Mouse (Mus musculus): ENCODE data around the gene Dnah6. TPM values are rescaled to one million over a fixed set of nuclear protein-coding genes. Genes with fewer than 3 reads are reported as not detected.
A peak's percentile ranks its signal among the peaks of the same experiment; 100 is the strongest.

The Dnah6 gene
- polyA plus RNA-seq, 1 experiment = 0.04 TPM

DNA sequence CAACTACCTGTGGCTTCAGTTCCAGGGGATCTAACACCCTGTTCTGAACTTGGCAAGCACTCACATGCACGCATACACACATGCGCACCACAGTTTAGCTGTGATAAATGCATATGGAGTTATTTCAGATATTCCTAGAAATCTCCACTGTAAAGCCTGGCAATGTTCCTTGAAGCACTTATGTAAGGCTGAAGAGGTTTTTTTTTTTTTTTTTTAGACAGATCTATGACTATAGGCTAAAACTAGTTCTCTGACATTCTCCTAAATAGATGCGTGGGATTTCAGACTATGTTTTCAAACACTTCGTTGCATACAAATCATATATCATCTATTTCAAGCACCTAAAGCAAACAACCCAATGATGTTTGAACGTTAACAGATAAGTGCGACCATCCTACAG is 166.6 kb downstream of the Dnah6 start:
- no peak for DNase-seq (ENCODE audit: low read depth, low spot score)
- WGBS = 81% methylated on average over 6 of the region's 6 CpGs

DNA sequence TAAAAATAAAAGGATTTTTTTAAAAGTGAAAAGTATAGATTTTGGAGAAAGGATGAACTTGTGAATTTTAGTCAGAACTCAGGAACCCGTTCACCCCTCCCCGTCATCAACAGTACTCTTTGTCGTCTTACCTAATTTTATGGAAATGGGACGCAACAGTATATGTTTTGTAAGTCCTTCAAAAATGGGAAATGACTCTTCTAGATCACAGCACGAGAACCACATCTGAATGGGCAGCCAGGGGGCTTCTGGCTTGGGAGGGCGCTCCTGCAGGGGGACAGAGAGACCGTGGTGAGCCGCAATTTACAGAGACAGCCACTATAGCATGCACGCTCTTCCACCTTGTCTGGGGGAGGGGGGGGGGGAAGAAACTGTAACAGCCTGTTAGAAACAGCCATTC is 167.9 kb downstream of the Dnah6 start:
- no peak for DNase-seq (ENCODE audit: low read depth, low spot score)
- 90% methylated on average over 9 of the region's 9 CpGs for WGBS

DNA sequence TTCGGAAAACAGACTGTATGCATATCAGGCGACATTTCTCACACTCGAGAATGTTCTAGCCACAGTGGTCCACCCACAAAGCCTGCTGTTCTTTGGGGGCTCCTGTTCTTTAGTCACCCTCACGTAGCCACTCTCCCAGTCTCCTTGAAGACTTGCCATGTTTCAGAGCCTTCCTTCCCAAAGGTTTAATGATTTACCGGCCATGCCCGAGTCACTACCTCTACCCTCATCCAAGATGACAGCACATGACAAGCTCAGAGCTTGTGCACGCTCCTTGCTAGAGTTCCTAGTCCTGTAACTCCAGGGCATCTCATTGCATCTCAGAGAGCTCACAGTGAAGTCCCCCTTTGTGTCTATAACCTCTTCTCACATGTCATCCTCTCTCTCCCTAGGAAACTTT is 174.2 kb downstream of the Dnah6 start:
- DNase-seq (ENCODE audit: low read depth, low spot score) = no peak
- WGBS = 50% methylated on average over 7 of the region's 7 CpGs

DNA sequence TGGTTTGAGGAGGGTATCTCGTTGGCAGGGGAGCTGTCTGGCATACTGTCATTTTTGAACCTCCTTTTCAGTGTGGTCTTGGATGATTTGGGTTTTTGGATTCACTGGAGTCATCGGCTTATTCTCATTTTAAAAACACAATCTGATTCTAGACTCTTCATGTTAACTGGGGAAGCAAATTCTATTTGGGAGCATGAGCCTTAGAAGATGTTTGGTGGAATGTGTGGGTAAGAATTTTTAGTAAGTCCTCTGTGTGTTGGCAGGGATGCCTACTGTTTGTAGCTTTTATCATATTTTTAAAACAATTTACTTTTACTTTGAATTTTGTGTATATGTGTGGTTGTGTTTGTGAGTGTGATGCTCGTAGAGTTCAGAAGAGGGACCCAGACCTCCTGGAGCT is 175.5 kb downstream of the Dnah6 start:
- no peak for DNase-seq (ENCODE audit: low read depth, low spot score)
- 80% methylated on average over 3 of the region's 3 CpGs for WGBS

DNA sequence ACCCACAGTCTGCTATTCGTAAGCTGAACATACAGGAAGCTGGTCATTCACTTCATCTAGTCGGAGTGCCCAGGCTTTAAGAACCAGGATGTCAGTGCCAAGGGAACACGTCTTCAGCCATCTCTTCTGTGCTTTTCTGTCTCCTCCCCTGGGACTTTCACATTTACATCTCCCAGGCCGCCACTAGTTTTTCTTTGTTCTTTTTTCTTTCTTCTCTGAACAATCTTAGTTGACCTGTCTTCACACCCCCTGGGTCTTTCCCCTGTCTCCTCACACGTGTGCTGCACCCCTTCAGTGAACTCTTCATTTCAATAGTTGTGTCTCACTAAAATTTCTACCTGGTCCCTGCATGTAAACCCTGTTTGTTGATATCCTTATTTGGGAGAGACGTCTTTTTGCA is 179.2 kb downstream of the Dnah6 start:
- WGBS = 76% methylated on average over 6 of the region's 6 CpGs
- DNase-seq (ENCODE audit: low read depth, low spot score) = no peak

DNA sequence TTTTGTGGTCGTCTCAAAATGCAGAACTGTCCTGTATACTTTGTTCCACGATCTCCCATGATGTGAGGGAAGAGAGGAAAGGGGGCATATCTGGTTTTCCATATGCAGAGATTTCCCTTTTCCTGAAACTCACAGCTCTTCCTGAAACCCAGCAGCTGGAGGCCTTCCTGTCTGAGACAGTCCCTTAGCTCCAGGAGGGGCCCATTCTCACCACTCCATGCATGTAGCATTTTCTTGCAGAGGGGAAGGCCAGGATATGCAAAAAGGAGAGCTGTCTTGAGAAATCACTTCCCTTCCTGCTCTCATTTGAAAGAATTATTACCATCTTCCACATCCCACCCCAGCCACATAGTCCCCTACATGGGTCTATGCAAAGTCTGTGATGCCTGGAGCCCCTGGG is 183.2 kb downstream of the Dnah6 start:
- DNase-seq (ENCODE audit: low read depth, low spot score) = no peak
- WGBS = 76% methylated on average over 2 of the region's 2 CpGs

DNA sequence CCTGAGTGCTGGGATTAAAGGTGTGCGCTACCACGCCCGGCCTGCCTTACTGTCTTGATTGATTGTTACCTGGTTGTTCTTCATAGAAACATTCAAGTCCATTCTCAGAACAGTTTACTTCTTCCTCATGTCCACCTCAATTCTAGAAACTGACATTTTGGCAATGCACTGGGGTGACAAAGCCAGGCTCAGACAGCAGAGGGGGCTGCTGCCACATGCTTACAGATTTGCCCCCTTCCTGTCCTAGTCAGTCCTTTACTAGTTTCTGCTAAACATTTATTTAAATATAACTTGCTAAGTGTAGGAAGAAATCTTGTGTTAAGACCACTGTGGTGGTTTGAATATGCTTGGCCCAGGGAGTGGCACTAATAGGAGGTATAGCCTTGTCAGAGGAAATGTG is 192.6 kb downstream of the Dnah6 start:
- 97% methylated on average over 3 of the region's 3 CpGs for WGBS
- no peak for DNase-seq (ENCODE audit: low read depth, low spot score)

DNA sequence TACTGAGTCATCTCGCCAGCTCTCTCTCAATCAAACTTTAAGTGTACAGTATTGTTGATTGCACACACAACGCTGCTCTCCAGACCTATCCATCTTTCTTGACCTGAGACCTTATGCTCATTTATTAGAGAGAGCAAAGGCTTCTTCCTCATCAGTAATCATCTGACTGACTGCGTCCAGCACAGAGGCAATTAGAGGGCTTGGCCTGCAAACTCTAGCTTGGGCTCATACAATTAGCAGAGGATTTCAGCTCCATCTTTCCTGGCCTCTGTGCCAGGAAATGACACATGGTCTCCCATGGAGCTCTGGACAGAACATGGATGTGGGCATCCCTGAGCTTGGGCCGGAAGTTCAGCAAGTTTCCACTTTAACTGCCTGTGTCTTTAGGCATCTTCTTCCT is 193.6 kb downstream of the Dnah6 start:
- WGBS = 78% methylated on average over 4 of the region's 4 CpGs

DNA sequence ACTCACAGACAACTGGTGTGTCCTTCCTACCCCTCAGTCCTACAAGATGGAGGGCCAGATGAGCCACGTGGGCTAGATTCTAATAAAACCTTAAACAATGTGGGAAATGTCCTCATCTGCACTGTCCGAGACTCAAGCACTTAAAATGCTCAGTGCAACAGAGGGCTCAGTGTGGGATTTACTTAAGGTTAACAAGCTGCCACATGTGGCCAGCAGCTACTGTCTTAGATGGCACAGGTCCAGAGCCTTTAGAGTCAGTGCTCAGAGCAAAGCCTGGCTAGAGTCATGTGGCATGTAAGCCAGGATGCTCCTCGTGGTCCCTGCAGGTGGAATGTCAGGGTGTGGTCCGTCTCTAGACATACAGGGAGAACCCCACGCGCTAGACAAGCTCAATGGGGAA is 194.6 kb downstream of the Dnah6 start:
- 53% methylated on average over 6 of the region's 6 CpGs for WGBS
- DNase-seq (ENCODE audit: low read depth, low spot score) = no peak

More for the DNA sequence above, 193.6 kb downstream of the Dnah6 start:
- DNase-seq (ENCODE audit: low read depth, low spot score) = no peak

DNA sequence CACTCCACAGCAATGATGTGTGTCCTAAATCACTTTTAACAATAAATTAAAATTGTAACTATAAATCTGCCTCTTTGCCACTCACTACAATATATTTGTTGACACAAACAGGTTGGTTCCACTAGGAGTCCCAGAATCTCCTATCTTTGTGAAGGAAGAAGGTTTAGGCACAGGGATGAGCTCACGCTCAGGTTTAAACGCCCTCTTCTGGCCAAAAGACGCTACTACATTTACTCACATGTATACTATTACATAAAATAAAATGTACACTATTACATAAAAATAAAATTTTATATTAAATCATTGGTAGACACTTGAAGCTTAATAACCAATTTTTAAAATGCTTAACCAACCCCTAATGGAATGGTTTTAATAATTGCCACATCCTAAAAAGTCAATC is 201.4 kb downstream of the Dnah6 start:
- WGBS = 4% methylated on average over 3 of the region's 3 CpGs
- DNase-seq (ENCODE audit: low read depth, low spot score) = peak; percentile 10

DNA sequence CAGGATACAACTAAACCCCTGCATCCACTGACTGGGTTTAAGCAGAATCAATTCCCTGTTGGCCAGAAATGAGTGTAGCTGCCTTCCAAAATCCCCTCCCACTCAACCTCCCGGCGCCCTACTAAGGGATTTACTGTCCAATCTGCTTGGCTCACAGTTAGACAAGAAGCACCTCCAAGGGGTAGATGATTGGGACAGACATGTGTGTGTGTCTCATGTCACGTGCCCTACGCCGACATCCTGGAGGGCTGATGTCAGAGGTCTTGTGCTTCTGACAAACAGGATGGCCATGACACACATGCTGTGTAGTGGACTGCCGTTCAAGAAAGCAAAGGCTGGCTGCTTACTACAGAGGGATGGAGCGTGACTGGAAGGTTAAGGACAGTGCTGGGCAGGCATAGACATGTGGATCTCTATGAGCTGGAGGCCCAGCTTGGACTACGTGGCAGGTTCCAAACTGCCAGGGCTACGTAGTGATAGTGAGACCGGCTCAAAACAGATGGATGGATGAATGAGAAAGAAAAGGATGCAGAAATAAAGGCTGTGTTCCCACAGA is 202.6 kb downstream of the Dnah6 start:
- no peak for DNase-seq (ENCODE audit: low read depth, low spot score)
- WGBS = 88% methylated on average over 10 of the region's 10 CpGs

DNA sequence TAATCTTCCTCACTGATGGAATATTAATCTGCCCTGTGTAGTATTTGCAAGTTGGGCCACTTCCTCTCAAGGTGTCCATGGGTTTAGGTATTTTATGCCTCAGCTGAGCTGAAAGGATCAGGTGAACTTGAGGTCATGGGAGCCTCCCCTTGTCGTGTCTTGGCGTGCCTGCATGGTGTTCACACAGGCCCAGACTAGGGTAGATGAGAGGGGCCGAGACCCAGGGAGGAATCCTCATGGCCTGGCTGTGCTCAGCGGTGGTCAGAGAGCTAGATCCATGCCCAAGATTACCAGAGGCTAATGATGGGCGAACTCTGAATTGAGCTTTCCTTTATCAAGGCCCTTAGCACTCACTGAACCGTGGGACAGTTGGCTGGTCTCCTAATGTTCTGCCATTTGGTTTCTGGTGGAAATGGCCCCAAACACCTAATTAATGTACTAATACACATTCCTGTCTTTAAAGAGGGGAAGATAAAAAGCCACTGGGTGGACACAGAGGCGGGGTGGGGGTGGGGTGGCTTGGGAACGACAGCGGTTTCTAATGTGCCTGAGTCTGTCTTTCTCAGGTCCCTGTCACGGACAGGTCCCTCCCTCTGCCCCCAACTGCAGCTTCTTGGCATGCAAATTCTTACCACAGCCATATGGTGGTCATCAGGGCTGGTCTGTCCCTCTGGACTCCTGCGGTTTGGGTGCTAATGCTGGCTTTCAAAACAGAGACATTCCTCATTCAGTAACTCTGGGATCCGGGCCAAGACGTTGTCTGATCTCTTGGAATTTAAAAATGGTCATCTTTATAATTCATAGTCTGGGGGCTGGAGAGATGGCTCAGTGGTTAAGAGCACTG is 206.9 kb downstream of the Dnah6 start:
- 72% methylated on average over 13 of the region's 13 CpGs for WGBS
- DNase-seq (ENCODE audit: low read depth, low spot score) = no peak

DNA sequence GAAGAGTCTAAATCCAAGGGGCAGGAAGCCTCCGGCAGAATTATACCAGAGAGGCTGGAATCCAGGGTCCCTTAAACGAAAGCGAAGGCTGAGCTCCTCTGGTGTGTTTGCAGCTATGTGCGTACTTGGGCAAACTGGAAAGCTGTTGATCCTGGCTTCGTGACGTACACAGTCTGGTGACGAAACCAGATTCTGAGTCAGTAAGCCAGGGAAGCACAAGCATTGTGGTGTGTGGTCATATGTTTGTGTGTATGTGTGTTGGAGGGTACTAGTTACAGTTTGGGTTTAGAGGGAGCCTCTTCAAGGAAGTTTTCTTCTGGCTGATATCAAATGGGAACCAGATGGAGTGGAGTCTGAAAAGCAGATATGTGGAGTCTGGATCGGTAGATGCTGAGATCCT is 208.5 kb downstream of the Dnah6 start:
- WGBS = 80% methylated on average over 8 of the region's 8 CpGs
- no peak for DNase-seq (ENCODE audit: low read depth, low spot score)

DNA sequence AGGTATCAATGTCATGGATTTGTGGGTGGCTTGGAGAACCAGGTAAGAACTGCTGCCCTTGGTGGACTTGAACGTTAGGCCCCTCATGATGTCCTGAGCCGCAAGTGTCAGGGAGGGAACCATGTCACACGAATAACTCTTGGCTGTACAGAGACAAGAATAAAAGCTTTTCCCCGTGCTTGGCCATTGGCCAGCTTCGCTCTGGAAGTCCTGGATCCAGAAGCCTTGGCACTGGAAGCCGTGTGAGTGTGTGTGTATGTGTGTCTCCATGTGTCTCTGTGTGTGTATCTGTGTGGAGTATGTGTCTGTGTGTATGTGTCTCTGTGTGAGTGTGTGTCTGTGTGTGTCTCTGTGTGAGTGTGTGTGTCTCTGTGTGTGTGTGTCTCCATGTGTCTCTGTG is 209.6 kb downstream of the Dnah6 start:
- 63% methylated on average over 6 of the region's 6 CpGs for WGBS
- DNase-seq (ENCODE audit: low read depth, low spot score) = no peak

DNA sequence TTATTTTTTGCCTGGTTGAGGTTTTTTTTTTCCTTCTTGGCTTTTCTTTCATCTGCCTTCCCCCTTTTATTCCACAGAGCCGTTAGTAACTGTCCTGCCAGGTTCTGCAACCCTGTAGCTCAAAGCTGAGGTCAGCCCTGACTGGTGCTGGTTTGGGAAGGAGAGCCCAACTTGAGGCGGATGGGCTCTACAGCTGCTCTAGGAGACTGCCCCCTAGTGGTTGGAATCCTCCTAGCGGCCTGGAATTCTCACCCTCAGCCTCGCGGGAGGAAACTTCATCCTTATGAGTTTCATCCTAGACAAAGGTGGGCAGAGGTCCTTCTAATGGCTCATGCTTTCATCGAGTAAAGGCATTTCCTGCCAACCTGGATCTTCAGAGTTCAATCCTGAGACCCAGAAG is 211.4 kb downstream of the Dnah6 start:
- 31% methylated on average over 6 of the region's 6 CpGs for WGBS
- DNase-seq (ENCODE audit: low read depth, low spot score) = peak; percentile 16

DNA sequence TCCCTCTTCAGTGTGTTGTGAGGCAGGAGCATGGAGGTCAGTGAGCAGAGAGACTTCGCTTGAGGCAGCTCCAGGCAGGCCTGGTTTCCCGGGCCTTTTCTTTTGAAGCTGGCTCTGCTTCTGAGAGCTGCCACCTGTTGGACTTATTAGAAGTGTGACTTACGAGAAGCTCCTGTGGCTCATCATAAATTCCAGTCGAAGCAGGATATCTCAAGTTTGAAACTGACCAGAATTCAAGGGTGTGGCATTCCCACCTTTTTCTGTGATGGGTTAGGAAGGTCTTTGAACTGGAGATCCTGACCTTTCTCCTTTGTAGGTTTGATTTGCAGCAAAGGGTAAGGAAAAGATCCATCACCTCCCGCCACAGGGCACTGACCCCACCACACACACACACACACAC is 217.8 kb downstream of the Dnah6 start:
- 73% methylated on average over 5 of the region's 5 CpGs for WGBS
- DNase-seq (ENCODE audit: low read depth, low spot score) = no peak

DNA sequence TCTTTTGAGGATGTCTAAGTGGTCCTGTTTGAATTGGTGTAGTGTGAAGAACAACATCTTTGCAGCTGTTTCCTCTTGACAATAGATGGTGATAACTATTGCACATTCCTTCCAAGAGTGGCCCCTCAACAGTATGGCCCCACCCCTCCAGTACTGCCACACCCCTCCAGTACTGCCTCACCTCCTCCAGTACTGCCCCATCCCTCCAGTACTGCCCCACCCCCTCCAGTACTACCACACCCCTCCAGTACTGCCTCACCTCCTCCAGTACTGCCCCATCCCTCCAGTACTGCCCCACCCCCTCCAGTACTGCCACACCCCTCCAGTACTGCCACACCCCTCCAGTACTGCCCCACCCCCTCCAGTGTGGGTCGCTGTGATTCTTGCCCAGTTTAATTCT is 219.1 kb downstream of the Dnah6 start:
- DNase-seq (ENCODE audit: low read depth, low spot score) = no peak
- 39% methylated on average over 1 of the region's 1 CpGs for WGBS

DNA sequence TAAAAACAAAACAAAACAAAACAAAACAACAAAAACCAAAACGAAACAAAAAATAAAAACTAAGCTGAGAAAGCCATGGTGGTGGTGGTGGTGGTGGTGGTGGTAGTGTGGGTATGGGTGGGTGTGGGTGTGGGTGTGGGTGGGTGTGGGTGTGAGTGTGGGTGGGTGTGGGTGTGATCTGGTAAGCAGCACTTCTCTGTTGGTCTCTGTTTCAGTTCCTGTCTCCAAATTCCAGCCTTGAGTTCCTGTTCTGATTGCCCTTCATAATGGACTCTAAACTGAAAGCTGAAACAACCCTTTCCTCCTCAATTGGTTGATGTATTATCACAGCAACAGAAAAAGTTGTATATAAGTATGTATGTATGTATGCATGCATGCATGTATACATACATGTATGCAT is 222.6 kb downstream of the Dnah6 start:
- DNase-seq (ENCODE audit: low read depth, low spot score) = no peak
- WGBS = 75% methylated on average over 1 of the region's 1 CpGs

DNA sequence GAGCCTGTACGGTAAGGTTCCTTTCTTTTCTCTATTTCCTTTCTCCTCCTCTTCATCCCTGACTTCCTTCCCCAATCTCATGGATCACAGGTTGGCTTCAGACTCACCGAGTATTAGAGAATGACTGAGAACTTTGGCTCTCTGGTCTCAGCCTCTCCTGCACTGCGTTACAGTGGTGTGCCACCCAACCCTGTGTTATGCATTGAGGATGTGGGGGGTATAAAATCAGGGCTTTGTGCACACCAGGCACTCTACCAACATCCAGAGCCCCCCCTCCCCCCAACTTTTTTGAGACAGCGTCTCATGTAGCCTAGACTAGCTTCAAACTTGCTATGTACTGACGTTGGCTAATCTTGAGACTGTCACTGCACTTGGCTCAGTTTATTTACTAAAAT is 227.8 kb downstream of the Dnah6 start:
- DNase-seq (ENCODE audit: low read depth, low spot score) = no peak

DNA sequence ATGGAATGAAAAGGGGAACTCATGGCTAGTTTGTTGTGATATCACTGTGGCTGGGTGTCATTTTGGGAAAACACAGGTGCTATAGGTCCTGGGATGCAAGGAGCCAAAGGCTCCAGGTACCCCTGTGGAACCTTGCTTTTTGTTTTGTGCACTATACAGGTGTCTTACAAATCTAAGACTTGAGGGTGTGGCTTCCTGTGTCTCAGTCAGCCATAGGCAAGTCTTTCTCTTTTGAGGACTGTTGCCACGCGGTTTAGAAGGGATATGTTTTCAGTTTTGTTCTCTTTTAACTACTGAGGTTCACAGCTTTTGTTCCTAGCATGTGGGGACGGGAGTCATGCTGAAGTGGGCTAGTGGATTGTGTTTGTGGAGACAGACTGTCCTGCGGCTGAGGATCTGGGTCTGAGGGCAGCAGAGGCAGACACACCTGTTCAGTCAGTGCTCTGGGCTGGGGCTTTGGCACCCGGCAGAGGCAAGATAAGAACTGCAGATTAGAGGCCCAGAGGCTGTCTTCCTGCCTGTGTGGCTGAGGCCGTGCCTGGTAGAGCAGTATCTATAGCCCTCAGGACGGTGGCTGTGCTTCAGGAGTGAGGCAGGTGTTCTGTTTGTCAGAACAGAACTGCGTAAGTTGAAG is 228.3 kb downstream of the Dnah6 start:
- DNase-seq (ENCODE audit: low read depth, low spot score) = no peak

More for the DNA sequence above, 227.8 kb downstream of the Dnah6 start:
- 48% methylated on average over 5 of the region's 5 CpGs for WGBS

DNA sequence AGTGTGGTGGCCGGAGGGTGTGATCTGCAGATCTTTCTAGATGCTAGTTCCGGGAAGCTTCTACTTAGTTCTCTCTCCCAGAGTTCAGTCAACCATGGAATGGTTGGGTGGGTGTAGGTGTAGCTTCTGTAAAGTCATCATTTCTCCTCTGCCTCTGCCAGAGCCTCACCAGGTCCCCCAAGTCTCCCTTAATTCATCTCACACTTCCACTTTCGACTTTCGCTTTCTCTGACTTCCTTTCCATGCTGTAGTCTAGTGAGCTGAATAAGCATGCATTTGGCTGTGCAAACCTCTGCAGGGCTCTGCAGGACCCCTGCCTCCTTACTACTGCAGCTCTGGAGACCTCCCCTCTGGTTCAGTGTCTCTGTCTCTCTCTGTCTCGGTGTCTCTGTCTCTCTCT is 231.2 kb downstream of the Dnah6 start:
- DNase-seq (ENCODE audit: low read depth, low spot score) = no peak
- WGBS = 60% methylated on average over 5 of the region's 5 CpGs

More for the DNA sequence above, 228.3 kb downstream of the Dnah6 start:
- 23% methylated on average over 8 of the region's 8 CpGs for WGBS

Data from large intestine, adult 2 months (tissue).